Mouse (Mus musculus) telencephalon, adult 2 months (tissue): Measurements from ENCODE around the gene Akt1.

ENCODE experiments used
- DNase-seq: peaks from one replicate; pipeline ENCODE4 v3.0.0-alpha.2; 2011; ENCODE audit warnings: low read depth, low spot score

Gene Akt1

GRCm38 (mm10) chr12:112674132-112675011, at the start of gene Akt1:
TSS of gene Akt1 (minus strand) at chr12:112674884.
- no peak for DNase-seq

GRCm38 (mm10) chr12:112724077-112724805, 49.6 kb upstream of the Akt1 start:
- DNase-seq, result no peak

DNA sequence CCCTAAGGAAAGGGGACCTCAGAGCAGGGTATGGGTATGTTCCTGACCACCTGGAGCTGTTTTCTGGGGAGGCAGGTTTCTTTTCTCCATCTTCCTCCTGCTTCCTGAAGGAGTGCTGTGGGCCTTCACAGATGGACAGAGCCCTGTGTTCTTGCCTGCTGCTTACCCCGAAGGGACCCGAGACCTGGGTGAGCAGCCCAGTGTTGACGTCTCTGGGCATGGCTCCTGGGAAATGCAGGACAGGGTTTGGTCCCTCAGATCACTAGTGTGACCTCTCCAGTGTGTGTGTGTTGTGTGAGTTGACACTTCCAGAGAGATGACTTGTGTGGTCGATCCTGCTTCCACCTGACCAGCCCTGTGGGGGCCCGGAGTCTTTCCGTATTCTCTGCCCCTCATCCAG, 48.8 kb upstream of the Akt1 start:
- no peak for DNase-seq

DNA sequence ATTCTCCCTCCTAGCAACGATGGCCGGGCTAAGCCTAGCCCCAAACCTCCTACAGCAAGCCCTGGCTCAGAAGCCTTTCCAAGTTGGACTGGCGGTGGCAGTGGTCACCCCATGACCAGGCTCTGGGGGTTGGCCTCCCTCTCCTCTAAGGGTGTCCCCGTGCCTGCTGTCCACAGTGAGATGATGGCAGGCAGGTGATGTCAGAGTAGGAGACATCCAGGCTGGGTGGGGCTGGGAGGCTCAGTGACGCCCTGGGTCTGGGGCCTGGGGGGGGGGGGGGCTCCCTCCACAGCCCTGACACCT, 48.3 kb upstream of the Akt1 start:
- no peak for DNase-seq

- DNase-seq, result no peak
These were observed 47.8 kb upstream of the Akt1 start for GRCm38 (mm10) chr12:112722240-112723027.

- no peak for DNase-seq
These were observed 46.9 kb upstream of the Akt1 start for GRCm38 (mm10) chr12:112721424-112722239.

DNA sequence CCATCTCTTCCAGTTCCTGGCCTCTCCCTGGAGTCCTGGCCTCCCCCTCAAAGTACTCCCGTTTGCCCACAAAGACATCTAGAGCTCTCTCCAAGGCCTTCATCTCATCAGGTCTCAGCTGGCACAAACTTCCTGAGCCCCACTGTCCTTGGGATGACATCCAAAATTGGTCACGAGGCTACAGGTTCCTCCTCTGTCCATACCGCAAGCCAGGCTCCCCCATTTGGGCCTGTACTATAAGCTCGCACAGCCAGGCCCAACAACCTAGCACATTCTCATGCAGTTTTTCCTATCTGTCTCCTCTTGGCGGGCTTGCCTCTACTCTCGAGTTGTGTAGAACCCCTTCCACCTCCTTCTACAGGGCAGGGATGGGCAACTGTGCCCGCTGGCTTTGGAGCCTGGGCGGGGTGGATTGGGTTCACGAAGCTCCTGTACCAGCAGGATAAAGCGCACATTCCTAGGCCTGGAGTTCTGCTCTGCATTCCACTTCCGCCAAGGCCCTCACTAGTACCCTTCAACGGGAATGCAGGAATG, 46.3 kb upstream of the Akt1 start:
- DNase-seq, result no peak

GRCm38 (mm10) chr12:112720216-112720615, 45.5 kb upstream of the Akt1 start, which contains the start of gene Cep170b:
TSS of gene Cep170b (plus strand) at chr12:112720455.
- no peak for DNase-seq

- DNase-seq, result no peak
These were observed 44.3 kb upstream of the Akt1 start for GRCm38 (mm10) chr12:112718995-112719394.

DNA sequence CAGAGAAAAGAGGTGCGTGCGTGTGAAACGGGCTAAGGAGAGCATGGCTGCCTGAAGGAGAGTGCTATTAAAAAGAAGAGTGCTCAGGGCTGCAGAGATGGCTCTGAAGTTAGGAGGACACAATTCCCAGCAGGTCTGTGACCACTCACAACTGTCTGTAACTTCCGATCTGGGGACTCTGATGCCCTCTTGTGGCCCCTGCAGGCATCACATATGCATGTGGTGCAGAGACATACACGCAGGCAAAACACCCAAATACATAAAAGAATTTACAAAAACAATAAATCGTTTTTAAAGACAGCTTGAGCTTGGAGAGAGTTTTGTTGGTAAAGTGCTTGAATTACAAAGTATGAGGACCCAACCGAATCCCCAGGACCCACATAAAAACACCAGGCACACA, 42.5 kb upstream of the Akt1 start:
- no peak for DNase-seq

DNA sequence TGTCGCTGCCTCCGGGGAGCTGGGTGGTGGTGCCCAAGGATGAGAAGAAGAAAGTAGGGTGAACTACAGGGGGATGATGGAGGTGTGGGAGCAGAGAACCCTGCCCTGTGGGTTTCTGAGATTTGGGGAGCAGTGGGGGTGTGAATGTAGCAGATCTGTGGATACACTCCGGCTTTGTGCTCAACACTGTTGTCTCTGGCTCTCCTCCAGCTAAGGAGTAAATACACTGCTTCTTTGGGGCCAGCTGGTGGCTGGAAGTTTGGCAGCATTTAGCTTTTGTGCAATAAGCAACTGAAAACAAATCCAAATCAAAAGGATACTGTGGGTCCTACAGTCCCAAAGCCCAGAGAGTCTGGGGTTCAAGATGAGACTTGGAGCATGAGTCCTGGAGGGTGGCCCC, 39.3 kb upstream of the Akt1 start:
- peak; percentile 43 for DNase-seq

DNA sequence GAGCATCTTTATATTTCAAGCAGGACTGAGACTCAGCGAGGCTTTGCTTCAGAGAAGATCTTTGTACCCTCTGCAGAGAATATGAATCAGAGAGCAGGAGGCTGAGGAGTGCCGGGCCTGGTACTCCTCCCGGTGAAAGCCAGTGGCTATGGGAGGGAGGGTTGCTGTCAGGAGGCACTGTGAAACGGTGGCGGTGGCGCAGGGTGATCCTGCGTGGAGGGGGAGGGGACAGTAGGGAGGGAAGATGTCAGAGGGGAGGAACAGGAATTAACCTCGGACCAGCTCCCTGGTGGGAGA, 32.8 kb upstream of the Akt1 start:
- no peak for DNase-seq

GRCm38 (mm10) chr12:112706704-112707572, 32.3 kb upstream of the Akt1 start:
- peak; percentile 36 for DNase-seq

- DNase-seq, result no peak
These were observed 28.0 kb upstream of the Akt1 start for GRCm38 (mm10) chr12:112702374-112703320.

DNA sequence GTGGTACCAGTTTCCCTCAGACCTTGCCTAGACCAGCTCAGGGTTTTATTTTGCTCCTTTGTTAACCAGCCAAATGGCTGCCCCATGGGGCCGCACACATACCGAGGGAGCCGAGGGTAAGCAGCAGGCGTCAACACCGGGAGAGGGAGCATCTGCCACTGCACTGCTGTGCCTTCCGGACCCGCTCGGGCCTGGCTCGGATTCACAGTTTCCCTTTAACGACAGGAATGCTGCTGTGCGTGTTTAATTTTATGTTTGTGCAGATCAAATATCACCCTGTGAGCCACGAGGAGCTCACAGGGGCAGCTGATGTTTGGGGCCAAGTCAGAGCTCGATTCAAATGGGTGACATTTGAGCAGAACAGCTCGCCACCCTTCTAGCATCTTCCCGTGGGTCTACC, 25.8 kb upstream of the Akt1 start:
- no peak for DNase-seq

DNA sequence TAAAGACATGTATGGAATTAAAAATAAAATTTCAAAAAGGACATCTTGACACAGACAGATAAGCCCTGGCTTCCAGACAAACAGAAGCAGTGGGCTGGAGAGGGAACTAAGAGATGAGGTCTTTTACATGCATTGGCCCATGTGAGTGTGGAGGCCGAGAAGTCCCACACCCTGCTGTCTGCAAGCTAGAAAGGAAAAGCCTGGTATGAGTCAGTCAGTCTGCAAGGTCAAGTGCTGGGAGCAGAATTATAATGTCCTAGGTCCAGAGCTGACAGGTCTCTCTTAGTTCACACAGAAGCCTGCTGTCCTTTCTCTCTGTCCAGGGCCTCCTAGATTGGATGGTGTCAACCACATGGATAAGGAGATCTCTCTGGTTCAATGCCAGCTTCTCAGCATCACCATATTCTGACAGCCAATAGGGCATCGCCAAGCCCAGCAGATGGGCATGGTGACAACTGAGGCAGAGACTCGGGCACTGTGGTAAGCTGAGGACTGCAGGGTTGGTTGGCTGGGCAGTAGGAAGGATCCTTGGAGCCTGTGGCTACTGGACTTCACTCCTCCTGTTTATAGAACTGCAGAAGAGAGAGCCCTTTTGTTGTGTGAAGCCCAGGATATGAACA, 22.2 kb upstream of the Akt1 start:
- no peak for DNase-seq

GRCm38 (mm10) chr12:112694127-112694475, 19.4 kb upstream of the Akt1 start:
- DNase-seq, result no peak

DNA sequence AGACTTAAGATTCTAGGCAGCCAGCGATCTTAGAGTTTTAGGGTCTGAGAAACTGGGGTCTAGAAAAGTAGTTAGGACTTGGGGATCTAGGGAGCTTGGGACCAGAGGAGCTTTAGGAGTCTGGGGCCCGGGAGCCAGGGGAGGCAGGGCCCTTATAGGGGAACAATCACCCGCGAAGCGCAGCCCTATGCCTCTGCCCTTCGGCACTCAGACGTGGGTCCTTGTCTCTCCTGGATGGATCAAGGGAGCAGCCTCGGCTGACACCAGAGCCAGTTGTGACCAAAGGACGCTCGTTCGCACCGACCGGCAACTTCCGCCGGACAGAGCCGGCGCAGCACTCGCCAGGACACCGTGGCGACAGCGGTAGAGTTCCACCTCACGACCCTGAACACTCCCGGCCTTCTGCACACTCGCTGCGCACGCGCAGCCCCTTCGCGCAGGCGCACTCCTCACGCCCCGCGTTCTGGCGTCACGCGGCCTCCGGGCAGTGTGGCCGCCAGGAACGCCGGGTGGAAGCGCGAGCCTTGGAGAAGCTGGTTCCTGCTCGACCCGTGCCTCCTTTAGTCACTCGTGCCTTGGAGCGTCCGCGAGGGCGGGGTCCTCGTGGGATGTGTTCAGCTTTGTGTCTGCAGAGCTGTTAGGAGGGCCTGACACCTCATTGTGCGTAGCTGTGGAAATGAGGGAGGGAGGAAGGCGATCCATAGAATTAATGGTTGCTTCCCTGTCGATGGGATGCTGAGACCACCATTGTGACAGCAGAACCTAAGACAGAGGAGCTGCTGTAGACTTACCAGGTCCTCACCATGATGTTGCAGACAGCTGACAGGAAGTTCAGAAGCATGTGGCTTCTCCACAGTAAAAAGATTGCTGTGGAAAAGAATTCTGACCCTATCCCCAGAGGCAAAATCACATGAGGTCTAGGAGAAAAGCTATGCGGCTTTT, 18.8 kb upstream of the Akt1 start:
- DNase-seq, result peak; percentile 88
